Mouse (Mus musculus) heart, embryonic 14.5 days (tissue): ENCODE measurements around the gene Dagla. TPM values are rescaled to one million over a fixed set of nuclear protein-coding genes. Genes with fewer than 3 reads are reported as not detected.
A peak's percentile ranks its signal among the peaks of the same experiment; 100 is the strongest.

ENCODE experiments used
- ATAC-seq: fragments of 200-750 bp; cut with Nextera tagmentation; 2 replicates; pipeline ENCODE4 v1.8.0; 2017; ENCODE audit warnings: low read depth, moderate TSS enrichment; ENCODE audit not compliant: insufficient number of reproducible peaks, insufficient read depth, low FRiP score
- H3K27ac ChIP-seq, 2 experiments: fragments of 200-500 bp in 1 of 2; fragments of 300-500 bp in 1 of 2; sonication (generic) in 1 of 2; replicated peaks in 1 of 2; 2 replicates each; pipeline ENCODE4 v1.5.1; 2012 to 2014; ENCODE audit warnings: low read depth in 2 of 2, low read length in 2 of 2, control low read depth in 1 of 2, mild to moderate bottlenecking in 1 of 2, mixed read lengths in 1 of 2; ENCODE audit not compliant: control insufficient read depth in 1 of 2, insufficient read depth in 1 of 2
- H3K27me3 ChIP-seq: fragments of 300-500 bp; sonication (generic); 2 replicates; pipeline ENCODE4 v1.6.1; 2014; ENCODE audit warnings: mild to moderate bottlenecking, low read length, control low read depth; ENCODE audit not compliant: control insufficient read depth, insufficient read depth
- H3K36me3 ChIP-seq: fragments of 300-500 bp; sonication (generic); 2 replicates; pipeline ENCODE4 v1.6.1; 2014; ENCODE audit warnings: mild to moderate bottlenecking, control low read depth, low read length, mixed read lengths; ENCODE audit not compliant: control insufficient read depth, insufficient read depth
- H3K4me1 ChIP-seq, 2 experiments: fragments of 200-500 bp in 1 of 2; fragments of 300-500 bp in 1 of 2; sonication (generic) in 1 of 2; 2 replicates each; pipeline ENCODE4 v1.6.1; 2012 to 2014; ENCODE audit warnings: low read length in 2 of 2, control low read depth in 1 of 2, mixed read lengths in 1 of 2; ENCODE audit not compliant: control insufficient read depth in 2 of 2, insufficient read depth in 2 of 2
- H3K4me2 ChIP-seq: fragments of 300-500 bp; sonication (generic); 2 replicates; pipeline ENCODE4 v1.6.1; 2014; ENCODE audit warnings: mild to moderate bottlenecking, low read length
- H3K4me3 ChIP-seq, 2 experiments: fragments of 200-500 bp in 1 of 2; fragments of 300-500 bp in 1 of 2; sonication (generic) in 1 of 2; 2 replicates each; pipeline ENCODE4 v1.5.1; 2012 to 2014; ENCODE audit warnings: low read length in 2 of 2, mild to moderate bottlenecking in 2 of 2, control low read depth in 1 of 2, low read depth in 1 of 2, moderate library complexity in 1 of 2; ENCODE audit not compliant: control insufficient read depth in 1 of 2, insufficient read depth in 1 of 2
- H3K9ac ChIP-seq: fragments of 300-500 bp; sonication (generic); 2 replicates; pipeline ENCODE4 v1.6.1; 2014; ENCODE audit warnings: mild to moderate bottlenecking, low read length
- H3K9me3 ChIP-seq: fragments of 300-500 bp; sonication (generic); 2 replicates; pipeline ENCODE4 v1.6.1; 2016; ENCODE audit warnings: low read length, control low read depth; ENCODE audit not compliant: control insufficient read depth
- WGBS: fragments of 180-500 bp; shearing (Covaris S2); extraction: QIAGEN DNeasy Blood & Tissue Kit; methylation state at CpG from one replicate; pipeline ENCODE4 v1.1.7; 2014; 5-methylcytosine and 5-hydroxymethylcytosine counted together
- polyA plus RNA-seq: library from polyadenylated mRNA; unstranded; fragments of >200 nt; fragmentation: Nextera tagmentation; extraction: Ambion mirVana; gene quantifications from 2 replicates; pipeline ENCODE4 v1.2.1, GENCODE M21; 2014

Dagla gene
- polyA plus RNA-seq, 1 experiment from 2014 or later, result 0.82 TPM

- no peak overlapping the region for H3K4me2 ChIP-seq
- no peaks in the 10 kb centered on the region for H3K36me3 ChIP-seq
- 62% methylated on average over 16 of the region's 16 CpGs for WGBS
- ATAC-seq, result no peak
- H3K9me3 ChIP-seq, result no peaks in the 10 kb centered on the region
- H3K4me3 ChIP-seq, result no peak overlapping the region
- no peaks in the 10 kb centered on the region; the same call in 1 of the 2 replicates for H3K27me3 ChIP-seq
- H3K4me1 ChIP-seq, result peaks cover 22 to 36% of the 10 kb centered on the region in 2 experiments
- H3K27ac ChIP-seq, result no peak overlapping the region
- no peak overlapping the region for H3K9ac ChIP-seq
Observed at GRCm38 (mm10) chr19:10290153-10290945, 14.3 kb downstream of the Dagla start.

- H3K27ac ChIP-seq, result no peak overlapping the region
- no peaks in the 10 kb centered on the region for H3K9me3 ChIP-seq
- H3K4me2 ChIP-seq, result no peak overlapping the region
- no peaks in the 10 kb centered on the region for H3K36me3 ChIP-seq
- peaks cover 15 to 30% of the 10 kb centered on the region in 2 experiments for H3K4me1 ChIP-seq
- 43% methylated on average over 4 of the region's 4 CpGs for WGBS
- H3K4me3 ChIP-seq, result no peak overlapping the region
- ATAC-seq, result no peak
- H3K27me3 ChIP-seq, result no peaks in the 10 kb centered on the region
- no peak overlapping the region for H3K9ac ChIP-seq
Observed at GRCm38 (mm10) chr19:10289609-10290150, 15.0 kb downstream of the Dagla start.

DNA sequence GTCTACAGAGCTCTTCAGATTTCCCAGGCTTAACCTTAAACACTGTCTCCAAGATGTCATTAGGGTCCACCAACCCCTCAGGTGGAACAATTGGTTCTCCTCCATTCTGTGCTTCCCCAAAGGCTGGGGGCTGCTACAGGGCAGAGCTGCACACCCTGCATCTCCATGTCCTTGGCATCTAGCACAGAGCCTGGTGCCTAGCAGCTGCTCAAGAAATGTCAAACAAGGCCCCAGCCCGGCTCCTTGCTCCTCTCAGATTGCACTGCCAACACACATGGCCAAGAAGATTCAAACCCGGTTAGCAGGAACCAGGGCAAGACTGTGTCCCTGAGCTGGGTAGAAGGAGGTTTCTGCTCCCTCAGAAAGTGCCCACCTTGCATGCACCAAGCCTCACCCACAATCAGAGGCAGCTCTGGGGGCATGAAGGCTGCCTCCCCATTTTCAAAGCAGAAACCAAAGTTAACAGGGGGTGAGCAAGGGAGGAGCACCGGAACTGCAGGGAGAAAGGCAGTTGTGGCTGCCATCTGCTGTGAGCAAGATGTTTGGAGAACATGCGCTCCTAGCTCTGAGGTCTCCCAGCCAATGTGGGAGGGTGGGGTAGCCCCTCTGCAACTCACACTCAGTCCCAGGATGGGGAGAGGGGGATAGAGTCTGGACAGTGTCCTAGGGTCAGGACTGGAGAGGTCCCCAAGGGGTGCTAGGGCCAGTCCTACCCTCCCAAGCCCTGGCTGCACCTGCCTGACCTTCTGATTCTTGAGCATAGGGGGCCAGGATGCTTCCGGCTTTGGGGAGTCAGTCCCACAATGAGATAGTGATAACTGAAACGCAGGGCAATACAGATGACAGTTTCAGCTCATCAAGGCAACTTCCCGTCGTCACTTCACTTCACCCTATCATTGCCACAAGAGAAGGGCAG, 16.3 kb downstream of the Dagla start:
- Histone ChIP-seq H3K27ac (no peak overlapping the region), H3K36me3 (no peaks in the 10 kb centered on the region), H3K9ac (no peak overlapping the region), H3K9me3 (no peaks in the 10 kb centered on the region), H3K4me1 (peaks cover 9 to 20% of the 10 kb centered on the region in 2 experiments), H3K27me3 (no peaks in the 10 kb centered on the region), H3K4me2 (no peak overlapping the region), H3K4me3 (no peak overlapping the region)
- WGBS, result 75% methylated on average over 8 of the region's 8 CpGs
- no peak for ATAC-seq

DNA sequence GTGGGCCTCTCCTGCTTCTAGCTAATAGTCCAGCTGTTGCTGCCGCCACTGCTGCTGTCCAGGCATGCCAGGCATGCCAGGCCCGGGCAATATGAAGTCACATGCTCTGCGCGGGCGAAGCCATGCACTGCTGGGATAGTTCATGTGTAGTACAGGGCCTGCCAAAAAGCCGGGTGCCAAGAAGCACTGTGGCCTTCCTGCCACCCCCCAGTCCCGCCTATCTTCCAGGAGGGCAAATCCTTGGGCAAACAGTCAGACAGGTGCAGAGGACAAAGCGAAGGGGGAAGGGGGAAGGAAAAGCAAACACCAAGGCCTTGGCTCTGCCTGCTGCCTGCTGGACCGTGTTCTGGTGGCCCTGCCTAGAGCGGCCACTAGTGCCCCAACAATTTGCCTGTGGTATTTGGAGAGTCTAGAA, 18.2 kb downstream of the Dagla start:
- 79% methylated on average over 10 of the region's 10 CpGs for WGBS
- no peak overlapping the region for H3K4me3 ChIP-seq
- ATAC-seq, result no peak
- no peaks in the 10 kb centered on the region for H3K27me3 ChIP-seq
- no peak overlapping the region for H3K27ac ChIP-seq
- no peak overlapping the region for H3K9ac ChIP-seq
- H3K36me3 ChIP-seq, result no peaks in the 10 kb centered on the region
- no peaks in the 10 kb centered on the region for H3K9me3 ChIP-seq
- H3K4me2 ChIP-seq, result no peak overlapping the region
- peaks cover 16 to 20% of the 10 kb centered on the region in 2 experiments for H3K4me1 ChIP-seq

GRCm38 (mm10) chr19:10280771-10281540, 23.7 kb downstream of the Dagla start:
- ATAC-seq, result no peak
- Histone ChIP-seq H3K4me1 (peaks cover 41 to 47% of the 10 kb centered on the region in 2 experiments), H3K27ac (no peak overlapping the region; a peak in 1 of 4 replicates), H3K36me3 (no peaks in the 10 kb centered on the region), H3K9ac (0 out of 2 replicates have a peak overlapping the region, but pooled peaks have one; percentile 30), H3K9me3 (no peaks in the 10 kb centered on the region), H3K4me3 (no peak overlapping the region), H3K4me2 (peak overlapping the region; percentile 9), H3K27me3 (no peaks in the 10 kb centered on the region)
- 33% methylated on average over 14 of the region's 14 CpGs for WGBS

- Histone ChIP-seq H3K27me3 (no peaks in the 10 kb centered on the region), H3K9ac (no peak overlapping the region), H3K36me3 (no peaks in the 10 kb centered on the region), H3K4me1 (peaks cover 39 to 47% of the 10 kb centered on the region in 2 experiments), H3K9me3 (no peaks in the 10 kb centered on the region), H3K4me3 (no peak overlapping the region), H3K4me2 (no peak overlapping the region), H3K27ac (no peak overlapping the region)
- 51% methylated on average over 9 of the region's 9 CpGs for WGBS
- no peak for ATAC-seq
Observed at GRCm38 (mm10) chr19:10279668-10280067, 25.0 kb downstream of the Dagla start.
